Mouse (Mus musculus) embryonic stem cell, embryonic (primary cell): Measurements from ENCODE around the gene D430041D05Rik.
"Not testable (repeated sequence)": the region's sequence is repeated elsewhere in the genome, so short reads cannot be mapped to it uniquely, and the experiment has no call there.

ENCODE experiments used
- CTCF ChIA-PET, 4 experiments: fragments of 300-600 bp in 2 of 4; fragments of 350-600 bp in 2 of 4; sonication (Branson Sonifier 250); formaldehyde crosslinking; loops; one replicate each; lab custom pipeline; 2022; ENCODE audit warnings: inconsistent platforms in 2 of 4; lab: Charles Lee
- POLR2A ChIA-PET, 4 experiments: fragments of 300-600 bp in 2 of 4; fragments of 350-600 bp in 2 of 4; sonication (Branson Sonifier 250); formaldehyde crosslinking; loops; one replicate each; lab custom pipeline; 2022; ENCODE audit warnings: antibody characterized with exemption in 4 of 4, inconsistent platforms in 1 of 4; lab: Charles Lee

The D430041D05Rik gene

DNA sequence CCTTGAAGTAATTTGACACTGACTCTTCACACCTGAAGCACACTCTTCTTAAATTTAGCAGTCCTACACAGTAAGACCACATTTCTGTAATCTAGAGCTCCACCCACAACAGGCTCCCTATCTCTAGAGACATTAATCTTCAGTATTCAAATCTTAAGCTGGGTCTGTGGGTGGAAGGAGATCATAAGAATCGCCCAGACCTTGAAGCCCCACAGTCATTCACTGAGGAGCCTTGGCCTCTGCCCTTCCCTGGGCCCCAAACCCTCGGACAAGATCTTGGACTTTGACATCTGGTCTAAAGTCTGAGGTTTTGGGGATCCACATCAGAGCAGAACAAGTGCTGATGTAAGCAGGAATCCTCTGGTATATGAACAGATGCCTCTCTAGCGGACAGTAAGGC lies 287.3 kb downstream of the D430041D05Rik start:
- ChIA-PET CTCF (interaction anchor here in 3 of 4 experiments (1.1 to 1.3 kb wide), 3 partner anchors 23 to 296 kb away, joined by 3 to 9 read pairs (median 4); no protein-coding TSS in a partner anchor), POLR2A (interaction anchor here in 3 of 4 experiments (0.7 to 2.8 kb wide), 38 partner anchors 9 to 620 kb away, joined by 3 to 31 read pairs (median 7); partner anchors contain the start of genes Cd59a (in 3 of the 3), Cstf3 (in 2 of the 3), Abtb2 (in 1 of the 3) and Caprin1 (in 1 of the 3))

DNA sequence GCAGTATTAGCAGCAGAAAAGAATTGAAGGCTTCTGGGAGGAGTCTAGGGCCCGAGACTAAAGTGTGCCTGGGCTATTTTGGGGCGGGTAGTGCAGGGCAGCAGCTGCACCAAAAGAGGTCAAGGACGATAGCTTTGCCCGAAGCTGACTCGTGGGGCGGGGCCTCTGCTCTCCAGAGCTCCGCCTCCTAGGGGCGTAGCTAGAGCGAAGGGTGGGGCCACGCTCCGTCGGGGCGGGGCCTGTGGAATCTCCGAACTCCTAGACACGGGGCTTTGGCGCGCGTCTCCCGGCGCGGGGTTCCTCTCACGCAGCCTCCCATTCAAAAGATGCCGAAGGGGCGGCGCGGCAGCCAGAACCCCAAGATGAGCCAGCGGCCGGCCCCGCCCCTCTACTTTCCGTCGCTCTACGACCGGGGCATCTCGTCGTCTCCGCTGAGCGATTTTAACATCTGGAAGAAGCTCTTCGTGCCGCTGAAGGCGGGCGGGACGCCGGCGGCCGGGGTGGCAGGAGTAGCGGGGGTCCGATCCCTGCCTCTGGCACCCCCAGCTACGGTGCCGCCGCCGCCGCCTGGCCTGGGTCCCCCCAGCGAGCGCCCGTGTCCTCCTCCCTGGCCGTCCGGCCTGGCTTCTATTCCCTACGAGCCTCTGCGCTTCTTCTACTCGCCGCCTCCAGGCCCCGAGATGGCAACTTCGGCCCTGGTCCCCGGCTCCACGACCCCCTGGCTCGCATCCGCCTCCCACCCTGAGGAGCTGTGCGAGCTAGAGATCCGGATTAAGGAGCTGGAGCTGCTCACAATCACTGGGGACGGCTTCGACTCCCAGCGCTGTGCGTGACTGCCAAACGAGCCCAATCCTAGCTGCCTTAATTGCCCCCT lies 288.1 kb downstream of the D430041D05Rik start, which contains the start of gene A930018P22Rik:
TSS of gene A930018P22Rik (plus strand) at position 265 of the 874 bp plus-strand sequence.
- ChIA-PET POLR2A (interaction anchor here (0.6 to 2.8 kb wide), 69 partner anchors 8 to 621 kb away, joined by 3 to 31 read pairs (median 4); partner anchors contain the start of genes Cd59a (in 3 of the 4), Cstf3 (in 3 of the 4), Abtb2 (in 2 of the 4) and Cd59b (in 2 of the 4)), CTCF (interaction anchor here in 3 of 4 experiments (0.6 to 1.4 kb wide), 9 partner anchors 8 to 297 kb away, joined by 3 to 9 read pairs (median 4); no protein-coding TSS in a partner anchor)

DNA sequence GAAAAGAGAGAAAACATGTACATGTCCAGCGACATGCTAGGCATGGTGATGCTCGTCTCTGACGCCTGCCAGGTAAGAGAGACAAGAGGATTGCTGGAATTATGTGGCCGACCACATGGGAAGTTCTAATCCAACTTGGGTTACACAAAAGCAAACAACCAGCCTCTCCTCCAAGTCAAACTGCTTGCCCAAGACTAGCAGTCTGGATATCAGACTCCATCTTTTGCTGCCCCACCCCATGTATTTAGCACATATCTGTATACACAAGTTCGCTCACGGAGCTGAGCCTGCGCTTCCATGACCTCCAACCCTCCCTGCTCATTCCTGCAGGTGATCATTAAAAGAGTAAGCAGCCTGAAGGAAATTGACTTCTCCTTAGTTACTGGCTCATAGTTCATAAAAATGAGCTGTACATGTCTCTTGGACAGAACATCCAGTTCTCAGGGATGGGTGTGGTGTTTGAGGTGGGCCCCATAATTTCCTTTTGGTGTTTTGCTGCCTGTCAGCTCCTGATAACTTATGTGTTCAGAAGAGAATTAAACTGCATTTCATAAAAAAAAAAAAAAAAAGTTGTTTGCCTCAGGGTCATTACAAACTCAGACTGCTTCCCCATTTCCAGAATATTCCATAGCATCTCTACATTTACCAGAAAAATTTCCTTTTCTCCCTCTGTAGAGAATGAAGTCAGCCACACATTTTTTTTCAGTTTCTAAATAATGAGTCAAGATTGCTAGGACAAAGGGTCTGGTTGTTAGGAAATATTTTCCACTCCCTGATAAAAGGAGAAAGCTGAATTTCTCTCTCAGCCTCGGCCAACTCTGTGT lies 288.9 kb downstream of the D430041D05Rik start:
- ChIA-PET CTCF (interaction anchor here in 2 of 4 experiments (0.9 to 1.4 kb wide), 5 partner anchors 9 to 87 kb away, joined by 3 to 9 read pairs (median 5); no protein-coding TSS in a partner anchor), POLR2A (interaction anchor here (0.5 to 2.8 kb wide), 59 partner anchors 9 to 621 kb away, joined by 3 to 31 read pairs (median 5); partner anchors contain the start of genes Cd59a (in 3 of the 4), Cd59b (in 3 of the 4), Cstf3 (in 3 of the 4) and Abtb2 (in 2 of the 4))

DNA sequence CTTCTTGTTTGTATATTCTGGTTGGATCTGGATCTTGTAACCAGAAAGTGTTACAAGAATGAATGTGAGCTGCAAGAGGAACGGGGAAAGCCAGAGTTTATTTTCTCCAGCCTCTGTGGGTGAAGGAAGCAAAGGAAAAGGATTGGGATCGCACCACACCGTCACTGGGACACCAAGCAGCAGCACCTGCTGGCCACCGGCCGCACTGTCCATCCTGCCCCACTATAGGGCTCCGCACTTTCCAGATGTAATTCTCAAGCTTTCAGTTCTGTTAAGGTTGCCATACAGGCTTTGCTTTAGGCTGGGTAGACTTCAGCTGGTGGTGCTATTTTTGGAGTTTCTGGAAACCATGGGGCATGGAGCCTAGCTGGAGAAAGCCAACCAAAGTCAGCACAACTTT lies 290.5 kb downstream of the D430041D05Rik start:
- ChIA-PET POLR2A (interaction anchor here in 2 of 4 experiments (1.2 to 2.4 kb wide), 4 partner anchors 11 to 51 kb away, joined by 3 to 11 read pairs (median 8); partner anchors contain the start of gene Cd59b (in 1 of the 2)), CTCF (interaction anchor here in 2 of 4 experiments (0.5 to 1.0 kb wide), 2 partner anchors 11 to 513 kb away, joined by 4 to 5 read pairs; no protein-coding TSS in a partner anchor)

DNA sequence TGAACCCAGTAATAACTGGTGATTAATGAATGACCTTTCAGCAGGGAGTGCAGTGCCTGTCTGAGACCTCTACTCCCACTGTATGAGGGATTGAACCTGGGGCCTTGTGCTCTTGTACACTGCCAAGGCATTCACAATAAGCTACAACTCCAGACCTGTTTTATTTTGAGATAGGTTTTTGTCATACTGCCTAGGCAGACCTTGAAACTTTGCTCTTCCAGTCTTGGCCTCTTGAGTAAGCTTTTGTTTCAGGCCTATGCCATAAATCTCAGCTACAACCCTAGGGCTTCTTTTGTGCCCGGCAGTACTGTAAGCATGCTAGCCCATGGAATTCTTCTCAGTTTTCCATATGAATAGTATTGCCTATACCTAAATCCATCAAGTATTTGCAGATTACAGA lies 291.7 kb downstream of the D430041D05Rik start:
- CTCF ChIA-PET, result interaction anchor here in 1 of 4 experiments (1.0 to 1.5 kb wide), 2 partner anchors 12 to 257 kb away, joined by 3 to 4 read pairs; no protein-coding TSS in a partner anchor
- POLR2A ChIA-PET, result interaction anchor here in 2 of 4 experiments (1.2 to 2.4 kb wide), 7 partner anchors 9 to 32 kb away, joined by 3 to 11 read pairs (median 4); partner anchors contain the start of gene Cd59a (in 1 of the 2)

DNA sequence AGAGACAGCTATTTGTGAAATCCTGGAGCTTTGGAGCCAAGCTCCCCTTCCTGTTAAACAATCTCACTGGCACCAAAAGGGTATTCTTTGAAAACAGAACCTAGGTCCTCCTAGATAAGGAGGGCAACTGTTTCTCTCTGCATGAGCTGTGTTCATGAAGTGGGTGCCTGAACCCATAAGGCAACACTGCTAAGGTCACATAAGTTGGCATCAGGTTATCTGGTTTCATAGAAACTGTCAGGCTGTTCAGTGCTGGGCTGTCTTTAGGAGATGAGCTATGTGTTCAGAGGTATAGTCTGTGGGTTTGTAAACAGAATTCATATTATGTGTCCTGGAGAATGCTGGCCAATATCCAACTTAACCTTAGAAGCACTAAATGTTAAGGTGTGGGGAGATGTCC lies 293.6 kb downstream of the D430041D05Rik start:
- CTCF ChIA-PET, result not testable (repeated sequence)
- POLR2A ChIA-PET, result interaction anchor here in 1 of 4 experiments (1.3 kb wide), 1 partner anchor 30 kb away, joined by 3 read pairs; no protein-coding TSS in a partner anchor

DNA sequence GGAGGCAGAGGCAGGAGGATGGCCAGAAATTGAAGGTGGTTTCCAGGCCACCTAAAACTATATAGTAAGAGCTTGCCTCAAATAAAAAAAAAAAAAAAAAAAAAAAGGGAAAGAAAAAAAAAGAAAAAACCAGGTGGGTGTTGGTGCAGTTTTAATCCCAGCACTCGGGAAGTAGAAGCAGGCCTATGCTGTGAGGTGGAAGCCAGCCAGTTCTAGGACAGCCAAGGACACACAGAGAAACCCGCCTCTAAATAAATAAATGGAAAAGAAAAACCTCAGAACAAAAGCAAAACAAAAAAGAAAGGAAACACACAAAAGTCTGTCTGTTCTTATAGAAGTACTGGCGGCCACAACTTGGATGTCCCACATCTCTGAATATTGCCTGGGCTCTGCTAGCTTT lies 295.9 kb downstream of the D430041D05Rik start:
- CTCF ChIA-PET, result no interaction called here
- POLR2A ChIA-PET, result interaction anchor here in 1 of 4 experiments (1.6 kb wide), 1 partner anchor 14 kb away, joined by 5 read pairs; no protein-coding TSS in a partner anchor

DNA sequence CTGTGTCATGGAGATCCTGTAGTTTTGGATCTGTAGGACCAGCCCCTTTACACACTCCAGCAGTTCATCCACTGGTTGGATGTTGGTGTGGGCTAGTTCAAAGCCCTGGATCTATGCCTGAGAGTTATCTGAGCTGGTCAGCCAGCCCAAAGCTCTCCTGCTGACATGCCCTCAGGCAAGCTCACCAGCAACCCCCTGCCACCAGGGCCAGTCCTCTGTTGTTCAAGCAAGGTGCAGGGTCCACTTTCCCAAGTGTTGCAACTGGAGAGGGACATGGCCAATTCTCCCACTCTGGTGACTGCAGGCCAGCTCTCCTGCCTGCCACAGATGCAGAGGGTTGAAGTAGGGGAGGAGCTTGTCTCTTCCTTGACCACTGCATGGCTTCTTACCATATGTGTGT lies 297.2 kb downstream of the D430041D05Rik start:
- POLR2A ChIA-PET, CTCF ChIA-PET: not testable (repeated sequence)

DNA sequence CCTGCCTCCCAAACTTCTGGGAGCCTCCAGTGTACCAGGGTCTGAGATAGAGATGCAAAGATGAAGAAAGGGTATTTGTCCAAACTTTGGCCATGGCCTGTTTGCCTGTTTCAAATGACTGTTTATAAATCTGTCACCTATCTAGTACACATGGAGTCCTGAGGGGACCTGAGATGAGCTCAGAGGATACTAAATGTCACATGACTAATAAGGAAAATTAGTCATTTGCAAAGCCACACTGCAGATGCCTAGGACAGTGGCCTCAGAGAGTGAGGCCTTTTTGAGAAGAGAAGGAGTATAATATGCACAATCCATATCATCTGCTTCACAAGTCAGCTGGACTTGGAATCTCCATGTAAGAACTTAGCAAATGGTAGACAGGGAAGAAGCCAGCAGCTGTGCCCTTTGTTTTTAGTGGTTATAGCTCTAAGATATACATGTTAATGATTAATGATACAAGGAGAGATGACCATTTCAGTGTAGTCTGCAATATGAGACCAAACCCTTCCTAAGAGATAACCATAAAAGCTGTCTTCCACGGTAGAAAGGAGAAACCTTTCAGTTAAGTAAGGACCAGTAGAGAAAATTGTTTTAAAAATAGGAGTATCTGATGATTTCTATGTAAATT lies 299.5 kb downstream of the D430041D05Rik start:
- CTCF ChIA-PET, result not testable (repeated sequence)
- POLR2A ChIA-PET, result interaction anchor here in 2 of 4 experiments (1.2 to 2.1 kb wide), 3 partner anchors 11 to 15 kb away, joined by 3 to 19 read pairs (median 4); partner anchors contain the start of gene A930018P22Rik (in 2 of the 2)

DNA sequence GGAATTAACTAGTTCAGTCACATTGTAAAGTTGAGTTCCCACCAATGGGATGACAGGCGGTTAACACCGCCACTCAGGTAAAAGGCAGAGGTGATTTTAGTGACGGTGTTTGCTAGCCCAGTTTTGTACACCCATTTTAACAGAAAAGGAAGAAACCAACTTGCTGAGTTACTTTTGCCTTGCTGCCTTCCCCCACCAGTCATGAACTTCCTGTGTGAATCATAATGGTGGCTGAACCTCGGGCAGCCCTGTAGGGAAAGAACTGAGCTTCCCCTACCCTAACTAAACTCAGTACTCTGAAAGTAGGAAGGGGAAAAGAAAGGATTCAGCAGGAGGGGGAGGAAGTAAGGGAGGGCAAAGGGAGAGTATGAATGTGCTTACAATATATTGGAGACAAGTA lies 300.8 kb downstream of the D430041D05Rik start:
- ChIA-PET CTCF (no interaction called here), POLR2A (interaction anchor here (0.9 to 3.2 kb wide), 15 partner anchors 9 to 480 kb away, joined by 3 to 19 read pairs (median 5); partner anchors contain the start of genes A930018P22Rik (in 3 of the 4), Cd59a (in 2 of the 4), Cd59b (in 1 of the 4) and Cstf3 (in 1 of the 4))

DNA sequence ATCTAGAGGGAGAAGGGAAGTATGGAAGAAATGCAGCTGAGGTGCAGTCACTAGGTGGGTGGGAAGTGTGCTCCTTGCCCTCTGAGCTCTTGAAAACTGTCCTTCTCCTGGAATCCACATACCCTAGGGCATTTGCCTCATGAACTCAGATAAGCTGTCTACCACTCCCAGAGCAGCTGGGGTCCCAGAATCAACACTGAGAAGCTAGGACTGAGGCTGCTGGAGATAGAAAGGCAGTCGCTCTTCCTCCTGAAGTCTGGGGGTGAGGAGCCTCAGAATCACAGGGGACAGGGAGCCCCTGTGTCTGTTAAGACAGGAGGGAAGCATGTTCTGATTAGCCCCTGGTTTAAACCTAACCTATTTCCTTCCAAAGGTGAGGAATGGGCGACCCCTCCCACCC lies 301.3 kb downstream of the D430041D05Rik start:
- ChIA-PET POLR2A (interaction anchor here (0.6 to 3.2 kb wide), 16 partner anchors 9 to 481 kb away, joined by 3 to 19 read pairs (median 5); partner anchors contain the start of genes A930018P22Rik (in 3 of the 4), Cd59a (in 2 of the 4), Cd59b (in 2 of the 4) and Cstf3 (in 1 of the 4)), CTCF (no interaction called here)

DNA sequence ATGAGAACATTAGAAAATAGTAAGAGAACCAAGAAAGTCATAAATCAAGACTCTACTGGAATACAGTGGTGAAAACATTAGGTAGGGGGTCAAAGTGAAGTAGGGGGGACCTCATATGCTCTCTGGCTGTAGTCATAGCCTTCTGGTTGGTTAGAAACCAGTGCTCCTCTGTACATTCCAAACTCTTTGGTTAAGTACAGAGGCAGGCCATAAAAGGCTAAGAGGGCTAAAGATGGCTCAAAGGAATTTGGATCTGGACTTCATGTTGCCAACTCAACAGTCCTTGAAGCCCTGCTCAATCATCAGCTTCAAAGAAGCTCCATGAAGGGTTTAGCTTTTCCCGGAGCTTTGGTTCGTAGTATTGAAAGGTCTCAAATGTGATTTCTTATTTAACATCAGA lies 301.8 kb downstream of the D430041D05Rik start:
- POLR2A ChIA-PET, result interaction anchor here (0.6 to 3.2 kb wide), 15 partner anchors 9 to 481 kb away, joined by 3 to 19 read pairs (median 5); partner anchors contain the start of genes A930018P22Rik (in 2 of the 4), Cd59a (in 2 of the 4), Cd59b (in 2 of the 4) and Cstf3 (in 1 of the 4)
- CTCF ChIA-PET, result not testable (repeated sequence)

DNA sequence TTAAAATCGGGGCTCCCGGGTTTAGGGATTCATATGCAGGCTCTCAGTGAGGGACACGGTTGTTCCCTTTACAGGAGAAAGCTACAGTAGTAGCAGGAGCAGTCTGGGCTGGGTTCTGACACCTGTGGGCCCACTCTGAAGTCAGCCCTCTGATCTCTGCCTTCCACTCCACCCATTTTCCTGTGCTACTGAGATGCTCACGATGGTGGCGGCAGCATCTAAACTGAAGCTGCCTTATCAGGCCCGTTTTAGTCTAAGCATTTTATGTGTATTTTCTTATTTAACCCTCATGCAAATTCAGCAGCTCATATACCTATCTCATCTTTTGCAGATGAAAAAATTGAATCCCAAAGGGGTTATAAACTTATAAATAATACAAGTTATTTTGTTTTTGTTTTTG lies 306.0 kb downstream of the D430041D05Rik start:
- ChIA-PET POLR2A (interaction anchor here in 2 of 4 experiments (0.5 to 3.5 kb wide), 7 partner anchors 8 to 35 kb away, joined by 3 to 12 read pairs (median 4); partner anchors contain the start of gene A930018P22Rik (in 2 of the 2)), CTCF (no interaction called here)

DNA sequence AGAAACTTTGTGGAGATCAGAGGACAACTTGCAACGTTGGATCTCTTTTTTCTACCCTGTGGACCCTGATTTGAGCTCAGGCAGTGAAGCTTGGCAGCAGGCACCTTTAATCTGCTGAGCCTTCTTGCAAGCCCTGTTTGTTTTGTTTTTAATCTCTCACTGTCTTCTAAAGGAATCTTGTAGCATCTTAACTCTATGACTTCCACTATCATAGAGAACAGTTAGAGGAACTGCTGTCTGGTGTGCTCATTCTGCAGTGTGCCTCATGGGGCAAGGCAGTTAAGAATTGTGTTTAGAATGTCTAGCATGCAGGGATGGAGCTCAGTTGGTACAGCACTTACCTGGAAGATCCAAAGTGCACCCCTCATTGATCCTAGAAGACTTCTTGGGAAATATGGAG lies 310.9 kb downstream of the D430041D05Rik start:
- CTCF ChIA-PET, result no interaction called here
- POLR2A ChIA-PET, result interaction anchor here in 3 of 4 experiments (0.6 to 2.6 kb wide), 8 partner anchors 10 to 231 kb away, joined by 3 to 28 read pairs (median 6); partner anchors contain the start of gene A930018P22Rik (in 3 of the 3)

DNA sequence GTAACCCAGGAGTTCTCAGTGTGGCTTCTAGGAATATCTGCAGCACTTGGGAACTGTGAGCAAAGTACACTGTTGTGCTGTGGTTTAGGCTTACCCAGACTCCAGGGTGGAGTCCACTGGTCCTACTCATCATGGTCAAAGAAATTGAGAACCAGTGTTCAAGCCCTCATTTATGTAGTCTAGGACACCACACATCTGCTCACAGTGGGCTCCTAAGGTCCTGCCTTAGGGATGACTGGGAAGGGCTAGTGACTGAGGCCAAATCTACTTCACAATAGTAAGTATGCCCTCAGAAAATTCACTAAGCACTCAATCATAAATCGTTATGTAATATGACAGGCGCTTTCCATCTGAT lies 311.6 kb downstream of the D430041D05Rik start:
- POLR2A ChIA-PET, result interaction anchor here (0.7 to 2.8 kb wide), 21 partner anchors 8 to 505 kb away, joined by 3 to 28 read pairs (median 4); partner anchors contain the start of genes A930018P22Rik (in 4 of the 4), Cd59b (in 2 of the 4) and Cstf3 (in 1 of the 4)
- CTCF ChIA-PET, result interaction anchor here in 1 of 4 experiments (0.7 kb wide), 1 partner anchor 64 kb away, joined by 3 read pairs; no protein-coding TSS in a partner anchor

DNA sequence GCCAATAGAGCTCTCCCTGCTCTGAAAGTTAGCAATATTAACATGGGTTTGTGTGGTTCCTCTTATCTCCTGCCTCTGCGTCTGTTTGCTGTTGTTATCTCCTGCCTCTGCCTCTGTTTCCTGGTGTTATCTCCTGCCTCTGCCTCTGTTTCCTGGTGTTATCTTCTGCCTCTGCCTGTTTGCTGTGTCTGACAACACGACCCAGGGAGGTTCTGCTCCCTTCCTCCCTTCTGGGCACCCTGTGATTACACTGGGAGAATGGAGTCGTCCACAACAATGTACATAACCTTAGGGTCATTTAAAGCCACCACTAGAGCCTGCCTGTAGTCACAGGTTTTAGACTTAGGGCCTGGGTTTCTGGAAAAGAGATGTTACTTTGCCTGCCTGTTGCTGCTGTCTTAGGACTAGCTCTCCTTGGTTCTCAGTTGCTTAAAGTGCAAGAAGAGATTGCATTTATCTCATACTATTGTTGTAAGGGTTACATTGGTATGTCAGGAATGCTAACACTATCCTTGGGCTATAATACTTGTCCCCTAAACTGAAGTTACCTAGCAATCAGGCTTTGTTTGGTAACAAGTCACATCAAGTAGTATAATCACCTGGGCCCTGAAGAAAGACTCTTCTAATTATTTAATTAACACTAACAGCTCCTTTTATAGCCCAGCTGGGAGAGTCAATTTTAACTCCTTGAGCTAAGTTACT lies 312.1 kb downstream of the D430041D05Rik start:
- POLR2A ChIA-PET, result interaction anchor here (0.7 to 2.8 kb wide), 21 partner anchors 9 to 506 kb away, joined by 3 to 28 read pairs (median 4); partner anchors contain the start of genes A930018P22Rik (in 4 of the 4), Cd59b (in 2 of the 4) and Cstf3 (in 1 of the 4)

More for the DNA sequence above, 312.1 kb downstream of the D430041D05Rik start:
- CTCF ChIA-PET, result interaction anchor here in 1 of 4 experiments (0.7 kb wide), 1 partner anchor 64 kb away, joined by 3 read pairs; no protein-coding TSS in a partner anchor
